Mouse (Mus musculus) spleen, postnatal 36 days (tissue): ENCODE measurements around the gene Cox5b.
"Not testable (repeated sequence)": the region's sequence is repeated elsewhere in the genome, so short reads cannot be mapped to it uniquely, and the experiment has no call there.

Experiments
- DNase-seq, 2 experiments: peaks; one replicate each; pipeline ENCODE4 v3.0.0; 2022; ENCODE audit warnings: low spot score in 2 of 2, mixed read lengths in 1 of 2

Cox5b gene

DNA sequence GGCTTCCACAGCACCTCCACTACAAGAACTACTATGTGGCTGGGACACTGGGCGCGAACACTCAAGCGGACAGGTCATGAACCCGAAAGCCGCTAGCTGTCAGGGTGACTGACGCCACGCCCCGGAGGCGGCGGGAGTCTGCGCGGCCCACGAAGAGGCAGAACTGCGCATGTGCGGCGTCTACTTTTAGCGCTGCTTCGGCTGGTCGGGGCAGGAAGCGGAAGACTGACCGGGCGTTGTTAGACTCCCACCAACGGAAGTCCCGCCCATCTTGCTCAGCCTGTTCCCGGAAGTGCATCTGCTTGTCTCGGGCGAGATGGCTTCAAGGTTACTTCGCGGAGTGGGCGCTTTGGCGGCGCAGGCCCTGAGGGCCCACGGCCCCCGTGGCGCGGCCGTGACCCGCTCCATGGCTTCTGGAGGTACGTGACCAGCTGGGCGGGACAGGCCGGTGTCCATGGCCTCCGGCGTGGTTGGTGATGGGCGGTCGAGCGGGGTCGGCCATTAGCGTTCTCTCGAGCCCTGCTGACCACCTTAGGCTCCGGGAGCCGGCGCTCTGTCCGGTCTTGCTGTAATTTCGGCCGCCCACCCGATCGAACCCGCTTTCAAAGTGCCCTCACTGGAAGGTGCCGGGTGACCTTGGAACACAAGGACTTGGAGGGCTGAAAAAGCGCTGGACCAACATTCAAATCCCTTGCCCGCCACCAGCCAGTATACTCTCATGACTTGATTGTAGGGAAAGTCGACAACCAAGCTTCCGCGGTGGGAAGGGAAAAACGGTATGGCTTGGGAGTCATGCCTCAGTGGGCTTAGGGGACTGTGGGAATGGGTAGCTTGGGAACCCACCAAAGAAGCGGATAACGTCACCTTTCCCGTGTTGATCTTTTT is at the start of gene Cox5b:
Gene Cox5b (plus strand): TSS at position 179 of the 885 bp plus-strand sequence.
- peak; percentile 97 to 98 for DNase-seq

- no peak for DNase-seq
These were observed 47.2 kb upstream of the Cox5b start for GRCm38 (mm10) chr1:36643957-36644614.

- no peak for DNase-seq
These were observed 46.6 kb upstream of the Cox5b start for GRCm38 (mm10) chr1:36644615-36645007.

- DNase-seq = no peak
These were observed 45.0 kb upstream of the Cox5b start for GRCm38 (mm10) chr1:36646285-36646684.

- no peak for DNase-seq
These were observed 43.6 kb upstream of the Cox5b start for GRCm38 (mm10) chr1:36647631-36648030.

GRCm38 (mm10) chr1:36655039-36655438 is 36.2 kb upstream of the Cox5b start:
- no peak for DNase-seq

GRCm38 (mm10) chr1:36656233-36656632 is 35.0 kb upstream of the Cox5b start:
- DNase-seq = no peak

DNA sequence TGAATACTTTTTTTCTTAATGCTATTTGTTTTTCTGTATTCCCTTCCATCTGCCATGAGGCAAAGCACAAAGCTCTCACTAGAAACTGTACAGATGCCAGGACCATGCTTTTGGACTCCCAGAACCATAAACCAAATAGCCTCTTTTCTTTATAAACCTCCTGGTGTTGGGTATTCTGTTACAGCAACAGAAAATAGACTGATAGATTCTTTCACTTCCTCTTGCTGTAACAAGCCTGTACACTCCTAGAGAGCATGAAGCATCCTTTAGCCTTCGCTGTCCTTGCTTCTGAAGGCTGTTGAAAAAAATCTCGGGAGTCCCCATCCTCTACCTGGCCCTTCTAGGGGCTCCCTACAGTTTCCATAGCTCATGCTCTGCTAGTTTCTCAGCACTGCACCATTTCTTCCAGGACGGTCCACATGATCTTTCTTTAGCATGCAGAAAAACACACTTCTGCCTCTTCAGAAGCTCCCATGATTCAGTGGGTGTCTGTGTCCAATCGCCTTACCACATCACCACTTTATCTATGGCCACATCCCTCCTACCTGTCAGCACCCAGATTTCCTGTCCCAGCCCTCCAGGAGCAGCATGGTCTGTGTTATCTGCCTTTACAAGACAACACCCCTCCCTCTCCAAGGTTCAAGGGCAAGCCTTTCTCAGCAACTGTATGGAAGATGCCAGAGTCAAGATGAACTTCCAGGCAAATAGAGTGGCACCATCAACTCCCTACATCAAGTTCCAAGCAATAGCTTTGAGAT is 33.4 kb upstream of the Cox5b start:
- DNase-seq = peak; percentile 5 to 6

DNA sequence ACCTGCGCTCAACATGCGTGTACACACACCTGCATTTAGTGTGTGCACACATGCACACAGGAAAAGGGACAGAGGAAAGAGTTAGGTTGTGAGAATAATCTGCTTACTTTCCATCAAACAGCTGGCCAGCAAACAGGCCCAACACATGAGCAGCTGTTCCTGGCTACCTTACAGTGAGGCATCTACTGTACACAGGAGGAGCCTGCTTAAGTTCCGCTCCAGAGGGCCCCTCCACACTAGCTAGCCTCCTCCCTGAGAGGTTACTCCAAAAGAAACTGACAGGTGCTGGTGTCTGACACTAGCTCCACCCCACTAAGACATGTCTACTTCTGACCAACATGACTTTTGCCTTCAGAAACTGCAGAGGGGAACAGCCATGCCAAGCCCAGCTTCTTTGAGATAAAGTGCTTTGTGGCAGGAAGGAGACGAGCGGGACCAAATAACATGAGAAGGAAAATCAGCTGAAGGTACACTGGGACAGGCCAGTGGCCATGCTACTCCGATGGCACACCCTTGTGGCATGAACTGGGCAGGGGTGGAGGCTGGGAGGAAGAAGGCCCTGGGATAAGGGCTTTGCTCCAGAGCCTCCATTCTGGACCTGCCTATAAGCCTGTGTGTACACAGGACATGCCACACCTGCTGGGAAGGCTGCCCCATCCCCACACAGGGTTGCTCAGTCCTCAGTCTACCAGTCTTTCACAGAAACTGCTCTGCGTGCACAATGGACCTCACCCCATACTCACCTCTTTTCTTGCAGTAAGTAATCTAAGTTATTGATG is 32.4 kb upstream of the Cox5b start:
- DNase-seq = no peak

GRCm38 (mm10) chr1:36664457-36664856 is 26.8 kb upstream of the Cox5b start:
- DNase-seq = no peak

GRCm38 (mm10) chr1:36665165-36665723 is 26.0 kb upstream of the Cox5b start:
- DNase-seq = no peak

DNA sequence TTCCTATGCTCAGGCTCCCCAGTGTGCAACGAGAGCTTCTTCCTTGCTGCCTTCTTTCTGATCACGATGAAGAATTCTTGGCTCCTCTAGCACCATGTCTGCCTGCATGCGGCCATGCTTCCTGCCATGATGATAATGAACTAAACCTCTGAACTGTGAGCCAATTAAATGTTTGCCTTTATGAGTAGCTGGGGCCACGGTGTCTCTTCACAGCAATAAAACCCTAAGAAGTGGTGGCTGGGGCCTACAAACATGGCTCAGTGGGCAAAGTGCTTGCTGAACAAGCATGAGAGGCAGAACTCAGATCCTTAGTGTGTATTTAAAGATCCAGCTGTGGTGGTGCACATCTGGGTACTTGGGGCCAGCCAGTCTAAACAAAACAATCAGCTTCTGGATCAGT is 25.3 kb upstream of the Cox5b start:
- DNase-seq = no peak

DNA sequence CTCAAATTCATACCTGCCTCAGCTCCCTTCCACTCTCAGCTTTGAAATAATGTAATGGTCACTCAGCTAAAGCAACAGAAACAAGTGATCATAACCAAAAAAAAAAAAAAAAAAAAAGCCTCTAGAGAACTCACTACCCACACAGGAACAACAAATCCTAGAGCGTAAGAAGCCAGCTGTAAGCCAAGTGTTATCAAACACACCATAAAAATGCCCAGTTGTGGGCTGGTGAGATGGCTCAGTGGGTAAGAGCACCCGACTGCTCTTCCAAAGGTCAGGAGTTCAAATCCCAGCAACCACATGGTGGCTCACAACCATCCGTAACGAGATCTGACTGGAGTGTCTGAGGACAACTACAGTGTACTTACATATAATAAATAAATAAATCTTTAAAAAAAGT is 23.2 kb upstream of the Cox5b start:
- DNase-seq = not testable (repeated sequence)

GRCm38 (mm10) chr1:36670256-36670655 is 21.0 kb upstream of the Cox5b start:
- DNase-seq = no peak

DNA sequence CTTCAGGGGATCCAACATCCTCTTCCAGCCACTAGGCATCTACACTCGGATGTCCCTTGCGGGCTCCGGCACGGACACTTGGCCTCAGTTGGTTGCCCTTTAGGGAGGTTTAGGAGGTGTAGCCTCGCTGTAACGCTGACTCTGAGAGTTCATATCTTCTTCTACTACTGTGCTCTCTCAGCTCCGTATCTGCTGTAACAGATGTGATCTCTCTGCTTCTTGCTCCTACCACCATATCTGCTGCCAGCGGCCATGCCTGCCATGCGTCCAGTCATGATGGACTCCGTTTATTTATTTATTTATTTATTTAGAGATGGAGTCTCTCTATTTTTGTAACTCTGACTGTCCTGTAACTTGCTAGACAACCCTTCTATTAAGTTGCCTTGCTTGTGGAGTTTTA is 20.0 kb upstream of the Cox5b start:
- DNase-seq = no peak

DNA sequence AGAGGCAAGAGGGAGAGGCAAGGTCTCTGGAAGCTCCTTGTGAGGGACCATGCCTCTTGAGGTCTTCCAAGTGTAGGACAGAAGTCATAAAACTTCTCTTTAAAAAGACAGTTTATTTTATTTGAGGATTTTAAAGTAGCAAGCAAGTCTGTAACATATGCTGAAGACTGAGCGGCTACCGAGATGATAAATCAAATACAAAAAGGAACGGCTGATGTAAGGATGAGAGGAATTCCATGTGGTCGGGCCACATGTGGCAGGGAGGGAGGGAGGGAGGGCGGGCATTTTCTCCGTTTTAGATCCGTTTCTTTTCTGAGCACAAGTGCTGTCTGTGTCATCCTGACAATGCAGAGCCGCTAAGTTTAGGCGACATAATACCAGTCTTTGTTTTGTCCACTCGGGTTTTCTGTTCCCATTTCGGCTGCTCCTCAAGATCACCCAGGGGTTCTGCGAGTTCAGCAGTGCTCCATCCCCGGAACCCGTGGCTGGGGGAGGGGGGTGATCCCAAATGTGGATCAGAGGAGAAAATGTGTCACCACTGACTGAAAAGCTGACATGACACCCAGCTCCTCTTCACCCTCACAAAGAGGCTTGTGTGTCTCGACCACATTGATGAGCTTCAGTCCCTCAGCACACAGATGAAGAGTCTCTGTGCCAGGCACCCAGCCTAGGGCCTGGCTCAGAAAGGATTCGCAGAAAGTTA is 18.4 kb upstream of the Cox5b start:
- no peak for DNase-seq

GRCm38 (mm10) chr1:36674936-36675335 is 16.3 kb upstream of the Cox5b start:
- no peak for DNase-seq

GRCm38 (mm10) chr1:36680893-36681292 is 10.4 kb upstream of the Cox5b start:
- no peak for DNase-seq

GRCm38 (mm10) chr1:36682620-36683355 is 8.5 kb upstream of the Cox5b start, which contains the start of gene Fam178b:
Gene Fam178b, minus strand, starts transcription at chr1:36683183.
- DNase-seq = no peak
